Mouse (Mus musculus) layer of hippocampus, postnatal 36 days (tissue): ENCODE data around the gene Ndufa13. TPM values are rescaled to one million over a fixed set of nuclear protein-coding genes. Genes with fewer than 3 reads are reported as not detected.

Source experiments
- DNase-seq, 2 experiments: peaks; one replicate each; pipeline ENCODE4 v3.0.0; 2022
- total RNA-seq, 2 experiments: library from RNA; stranded (reverse); gene quantifications; 2 replicates each; pipeline ENCODE4 v1.2.3; 2021

Gene Ndufa13
- total RNA-seq, 2 experiments from 2014 or later = 154 to 159 TPM

- no peak for DNase-seq
These were observed 4.7 kb upstream of the Ndufa13 start for GRCm38 (mm10) chr8:69907106-69907505.

DNA sequence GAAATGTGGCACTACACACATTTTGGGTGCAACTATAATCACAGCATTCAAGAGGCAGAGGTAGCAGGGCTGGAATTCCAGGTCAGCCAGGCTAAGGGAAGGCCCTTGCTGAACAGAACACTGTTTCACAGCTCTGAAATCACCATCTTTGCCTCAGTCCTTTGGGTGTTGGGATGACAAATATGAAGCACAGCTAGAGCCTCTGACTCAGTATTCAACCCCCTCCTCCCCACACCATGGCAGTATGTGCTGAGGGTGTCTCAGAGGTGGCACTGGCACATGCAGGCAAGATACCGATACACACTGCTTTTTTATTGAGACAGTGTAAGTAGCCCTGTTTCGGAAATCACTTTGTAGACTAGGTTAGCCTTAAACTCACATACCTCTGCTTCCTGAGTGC is 3.9 kb upstream of the Ndufa13 start:
- DNase-seq = no peak

- DNase-seq = no peak
These were observed 1.7 kb upstream of the Ndufa13 start for GRCm38 (mm10) chr8:69904096-69904495.

- DNase-seq = peak; percentile 100
These were observed 745 bp upstream of the Ndufa13 start for GRCm38 (mm10) chr8:69903063-69903542.

DNA sequence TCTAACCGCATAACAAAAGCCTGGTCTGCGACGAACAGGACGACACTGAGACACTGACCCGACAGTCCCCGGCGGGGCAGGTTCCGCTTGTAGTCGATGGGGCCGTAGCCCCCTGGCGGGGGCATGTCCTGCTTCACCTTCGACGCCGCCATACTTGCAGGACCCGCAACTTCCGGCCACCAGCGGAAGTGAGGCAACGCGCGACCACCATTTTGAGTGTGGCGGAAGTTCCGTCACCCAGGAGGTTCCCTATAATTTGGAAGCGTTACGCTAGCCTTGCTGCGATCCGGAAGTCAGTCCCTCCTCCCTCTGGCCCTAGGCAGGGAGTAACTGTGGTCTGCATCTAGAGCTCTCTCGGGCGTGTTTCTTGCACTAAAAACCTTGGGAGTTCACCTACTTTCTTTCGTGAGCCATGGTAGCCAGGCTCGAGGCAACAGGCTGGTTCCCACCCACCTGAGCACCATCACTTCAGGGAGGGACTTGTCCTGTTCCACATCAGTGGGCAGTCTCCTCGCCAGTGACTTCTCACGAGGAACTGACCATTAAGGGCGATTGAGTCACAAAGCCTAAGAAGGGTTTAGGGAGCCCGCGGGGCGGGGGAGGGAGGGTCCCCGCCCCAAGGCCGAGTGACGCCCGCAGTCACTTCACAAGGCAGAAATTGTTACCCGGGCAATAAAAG is 735 bp downstream of the Ndufa13 start:
- peak; percentile 97 to 98 for DNase-seq

DNA sequence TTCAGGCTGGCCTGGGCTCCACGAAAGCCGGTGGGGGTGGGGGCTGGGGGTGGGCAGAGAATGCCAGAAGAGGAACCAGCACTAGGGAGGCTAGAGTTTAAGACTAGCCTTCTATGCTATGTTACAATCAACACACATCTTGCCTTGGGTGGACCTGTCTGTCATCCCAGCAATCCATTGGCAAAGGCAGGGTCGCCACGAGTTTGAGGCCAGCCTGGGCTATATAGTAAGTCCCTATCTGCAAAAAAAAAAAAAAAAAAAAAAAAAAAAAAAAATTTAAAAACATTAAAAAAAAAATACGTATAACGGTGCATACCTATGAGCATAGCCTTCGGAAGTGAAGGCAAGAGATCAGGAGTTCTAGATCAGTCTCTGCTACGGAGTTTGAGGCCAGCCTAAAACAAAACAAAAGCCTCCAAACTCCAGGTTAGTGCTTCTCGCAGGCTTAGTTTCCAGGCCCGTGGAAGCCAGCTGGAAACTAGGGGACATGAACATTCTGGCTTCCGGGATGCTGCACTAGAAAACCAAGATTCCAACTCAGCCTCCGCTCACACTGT is 1.4 kb downstream of the Ndufa13 start:
- DNase-seq = no peak

DNA sequence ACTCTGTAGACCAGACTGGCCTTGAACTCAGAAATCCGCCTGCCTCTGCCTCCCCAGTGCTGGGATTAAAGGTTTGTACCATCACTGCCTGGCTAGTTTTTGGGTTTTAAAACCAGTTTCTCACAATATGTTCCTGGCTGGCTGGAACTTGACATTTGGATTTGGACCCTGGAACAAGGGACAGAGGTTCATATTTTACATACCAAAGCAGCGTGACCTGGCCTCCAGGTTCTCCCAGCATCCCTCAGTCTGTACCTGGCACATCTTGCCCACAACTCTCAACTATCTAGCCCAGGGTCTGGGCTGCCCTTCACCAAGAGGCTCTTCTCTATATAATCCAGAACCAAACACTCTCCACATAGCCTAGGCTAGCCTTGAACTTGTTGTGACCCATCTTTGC is 2.5 kb downstream of the Ndufa13 start:
- DNase-seq = no peak

DNA sequence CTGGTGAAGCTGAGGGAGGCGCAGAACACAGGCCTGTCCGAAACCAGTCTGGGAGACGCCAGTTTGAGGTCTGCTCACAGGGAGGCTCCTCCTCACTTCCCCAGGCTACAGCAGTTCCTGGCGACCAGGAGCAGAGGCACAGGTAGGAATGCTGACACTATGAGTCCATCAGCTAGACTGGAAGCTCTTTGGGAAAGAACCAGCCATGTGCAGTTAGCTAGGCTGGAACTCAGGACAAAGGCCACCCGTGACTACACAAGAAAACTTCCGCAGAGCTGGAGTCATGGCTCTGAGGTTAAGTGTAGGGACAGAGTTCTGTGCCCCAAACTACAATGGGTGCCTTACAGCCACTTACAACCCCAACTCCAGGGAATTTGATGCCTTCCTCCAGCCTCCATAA is 4.5 kb downstream of the Ndufa13 start:
- DNase-seq = no peak

- DNase-seq = no peak
These were observed 6.4 kb downstream of the Ndufa13 start for GRCm38 (mm10) chr8:69895772-69896451.

DNA sequence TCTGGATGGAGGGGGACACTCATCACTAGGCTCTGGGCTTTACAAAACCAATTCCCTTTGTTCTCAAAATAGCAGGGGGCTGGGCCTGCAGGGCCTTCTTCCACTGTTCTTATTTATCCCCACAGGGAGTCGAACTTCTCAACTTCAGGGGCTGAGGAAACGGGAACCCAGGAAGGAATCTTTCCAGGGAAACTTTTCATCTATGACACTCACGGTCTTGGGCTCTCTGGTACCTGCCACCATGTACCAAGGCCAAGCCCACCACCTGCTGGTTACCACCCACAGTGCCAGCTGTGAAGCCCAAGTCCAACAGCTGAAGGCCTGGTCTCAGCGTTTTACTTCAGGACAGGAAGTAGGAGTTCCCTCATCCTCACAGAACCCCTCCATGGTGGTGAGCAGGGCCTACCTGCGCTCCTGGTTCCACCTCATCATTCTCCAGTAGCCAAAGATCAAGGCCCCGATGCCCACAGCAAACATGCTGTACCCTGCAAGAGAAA is 7.5 kb downstream of the Ndufa13 start:
- no peak for DNase-seq

DNA sequence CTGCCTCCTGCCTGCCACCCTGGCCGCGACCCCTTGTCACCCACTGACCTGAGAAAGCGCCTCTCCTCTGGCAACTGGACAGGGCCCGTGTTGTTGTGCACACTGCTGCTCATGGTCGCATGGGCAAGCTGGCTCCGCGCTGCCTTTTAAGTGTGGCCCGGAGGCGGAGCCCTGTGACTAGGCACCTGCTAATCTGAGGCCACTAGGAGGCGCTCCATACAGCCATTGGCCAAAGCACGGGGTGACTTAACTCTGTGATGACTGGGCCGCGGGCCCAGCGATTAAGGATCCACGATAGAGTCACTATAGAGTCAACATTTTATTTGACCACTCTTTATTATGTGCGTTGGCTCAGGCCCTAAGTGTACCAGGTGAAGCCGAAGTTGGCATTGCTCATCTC is 8.5 kb downstream of the Ndufa13 start:
- DNase-seq = no peak

- peak; percentile 58 to 70 for DNase-seq
These were observed 11.5 kb downstream of the Ndufa13 start for GRCm38 (mm10) chr8:69890813-69891241.

DNA sequence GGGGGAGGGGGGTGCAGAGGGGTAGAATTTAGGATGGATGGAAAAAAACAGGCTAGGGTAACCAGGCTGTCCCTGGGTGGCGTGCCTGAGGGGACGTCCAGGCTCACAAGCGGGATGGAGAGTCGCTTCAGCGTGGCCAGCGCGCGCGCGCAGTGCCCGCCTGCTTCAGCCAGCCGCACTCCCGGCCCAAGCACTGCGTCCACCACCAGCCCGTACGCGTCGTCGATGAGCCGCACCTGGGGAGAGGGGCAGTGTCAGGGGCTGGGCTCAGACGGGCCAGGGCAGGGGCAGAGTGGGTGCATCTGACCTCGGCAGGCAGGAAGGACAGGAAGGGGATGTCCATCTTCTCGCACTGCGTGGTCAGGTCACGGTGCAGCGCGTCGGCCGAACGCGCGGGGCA is 13.5 kb downstream of the Ndufa13 start:
- no peak for DNase-seq

DNA sequence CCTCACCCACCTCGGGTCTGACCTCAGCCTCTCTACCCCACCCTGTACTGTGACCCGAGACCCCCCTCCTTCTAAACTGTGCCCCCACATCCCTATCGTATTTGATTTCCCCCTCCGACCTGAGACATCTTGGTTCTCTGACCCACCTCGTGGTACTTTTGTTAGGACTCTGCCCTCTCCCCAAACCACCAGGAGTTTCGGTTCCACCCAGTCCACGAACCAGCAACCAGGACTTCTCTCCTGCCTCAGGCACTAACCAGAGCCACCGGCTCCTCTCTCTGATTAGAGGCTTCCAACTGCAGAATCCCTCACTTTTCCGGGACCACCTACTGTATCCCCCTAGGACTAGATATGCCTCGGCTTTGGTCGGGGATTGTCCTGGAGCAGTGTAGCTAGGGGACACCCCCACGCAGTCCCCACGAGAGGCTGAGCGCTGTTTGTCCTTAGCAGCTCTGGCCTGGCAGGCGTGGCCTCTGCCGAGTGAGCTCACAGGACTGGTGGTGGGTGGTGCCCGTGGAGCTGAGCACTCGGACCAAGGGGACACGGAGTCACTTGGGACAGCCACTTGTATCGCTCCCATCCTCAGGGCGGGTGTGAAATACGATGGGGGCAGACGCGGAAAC is 14.0 kb downstream of the Ndufa13 start:
- no peak for DNase-seq

- no peak for DNase-seq
These were observed 14.8 kb downstream of the Ndufa13 start, which contains the start of gene Cilp2 for GRCm38 (mm10) chr8:69887289-69888243. Cilp2 (minus strand) TSS chr8:69887687.

- DNase-seq = no peak
These were observed 18.2 kb downstream of the Ndufa13 start for GRCm38 (mm10) chr8:69884141-69884540.

GRCm38 (mm10) chr8:69882833-69883600 is 19.3 kb downstream of the Ndufa13 start:
- no peak for DNase-seq

- DNase-seq = peak; percentile 33 to 49
These were observed 20.2 kb downstream of the Ndufa13 start for GRCm38 (mm10) chr8:69882021-69882756.

- no peak for DNase-seq
These were observed 21.0 kb downstream of the Ndufa13 start for GRCm38 (mm10) chr8:69881261-69881865.

DNA sequence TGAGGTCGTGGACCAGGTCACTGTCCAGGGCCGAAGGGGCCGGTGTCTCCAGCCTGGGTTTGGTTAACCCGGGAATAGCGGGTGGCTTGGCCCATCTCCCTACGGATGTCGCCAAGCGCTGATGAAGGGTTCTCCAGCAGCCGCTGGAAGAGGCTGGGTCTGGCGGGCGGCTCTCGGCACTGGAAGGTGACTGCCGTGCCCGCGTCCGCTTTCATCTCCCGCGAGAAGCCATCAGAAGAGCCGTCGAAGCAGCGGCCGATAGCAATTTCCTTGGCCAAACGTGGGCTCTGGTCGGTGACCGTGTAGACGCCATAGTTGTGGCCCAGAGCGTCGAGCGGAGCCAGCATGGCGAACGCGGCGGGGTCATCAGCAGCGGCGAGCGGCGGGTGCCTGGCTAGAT is 21.5 kb downstream of the Ndufa13 start:
- no peak for DNase-seq
